Mouse (Mus musculus) heart, embryonic 16.5 days (tissue): ENCODE measurements around the gene Bmpr1b. TPM values are rescaled to one million over a fixed set of nuclear protein-coding genes. Genes with fewer than 3 reads are reported as not detected.

ENCODE experiments used
- ATAC-seq: fragments of 200-750 bp; cut with Nextera tagmentation; replicated peaks from 2 replicates; pipeline ENCODE4 v1.8.0; 2017; ENCODE audit warnings: moderate number of reproducible peaks; ENCODE audit not compliant: insufficient read depth, low FRiP score; ENCODE audit errors: extremely low read depth
- H3K27ac ChIP-seq: fragments of 300-500 bp; sonication (generic); 2 replicates; pipeline ENCODE4 v1.5.1; 2014; ENCODE audit warnings: mild to moderate bottlenecking, low read length, control low read depth, moderate library complexity
- H3K27me3 ChIP-seq: fragments of 300-500 bp; sonication (generic); 2 replicates; pipeline ENCODE4 v1.6.1; 2014; ENCODE audit warnings: low read length, mixed read lengths; ENCODE audit not compliant: control insufficient read depth, insufficient read depth
- H3K36me3 ChIP-seq: fragments of 300-500 bp; sonication (generic); 2 replicates; pipeline ENCODE4 v1.6.1; 2014; ENCODE audit not compliant: control insufficient read depth, insufficient read depth
- H3K4me1 ChIP-seq: fragments of 300-500 bp; sonication (generic); 2 replicates; pipeline ENCODE4 v1.6.1; 2014; ENCODE audit warnings: low read length, mixed read lengths; ENCODE audit not compliant: control insufficient read depth, insufficient read depth
- H3K4me2 ChIP-seq: fragments of 300-500 bp; sonication (generic); 2 replicates; pipeline ENCODE4 v1.6.1; 2014; ENCODE audit warnings: low read depth, mild to moderate bottlenecking, control low read depth, low read length
- H3K4me3 ChIP-seq: fragments of 300-500 bp; sonication (generic); 2 replicates; pipeline ENCODE4 v1.5.1; 2014; ENCODE audit warnings: mild to moderate bottlenecking, control low read depth, low read length
- H3K9ac ChIP-seq: fragments of 300-500 bp; sonication (generic); 2 replicates; pipeline ENCODE4 v1.6.1; 2014; ENCODE audit warnings: low read length, control low read depth
- H3K9me3 ChIP-seq: fragments of 300-500 bp; sonication (generic); replicated peaks from 2 replicates; pipeline ENCODE4 v1.6.1; 2016; ENCODE audit warnings: low read length; ENCODE audit not compliant: control insufficient read depth
- WGBS: fragments of 180-500 bp; shearing (Covaris S2); extraction: QIAGEN DNeasy Blood & Tissue Kit; methylation state at CpG from one replicate; pipeline ENCODE4 v1.1.7; 2014; 5-methylcytosine and 5-hydroxymethylcytosine counted together
- polyA plus RNA-seq: library from polyadenylated mRNA; unstranded; fragments of >200 nt; fragmentation: Nextera tagmentation; extraction: Ambion mirVana; gene quantifications from 2 replicates; pipeline ENCODE4 v1.2.1, GENCODE M21; 2015

The Bmpr1b gene
- polyA plus RNA-seq, 1 experiment from 2014 or later: 0.37 TPM

DNA sequence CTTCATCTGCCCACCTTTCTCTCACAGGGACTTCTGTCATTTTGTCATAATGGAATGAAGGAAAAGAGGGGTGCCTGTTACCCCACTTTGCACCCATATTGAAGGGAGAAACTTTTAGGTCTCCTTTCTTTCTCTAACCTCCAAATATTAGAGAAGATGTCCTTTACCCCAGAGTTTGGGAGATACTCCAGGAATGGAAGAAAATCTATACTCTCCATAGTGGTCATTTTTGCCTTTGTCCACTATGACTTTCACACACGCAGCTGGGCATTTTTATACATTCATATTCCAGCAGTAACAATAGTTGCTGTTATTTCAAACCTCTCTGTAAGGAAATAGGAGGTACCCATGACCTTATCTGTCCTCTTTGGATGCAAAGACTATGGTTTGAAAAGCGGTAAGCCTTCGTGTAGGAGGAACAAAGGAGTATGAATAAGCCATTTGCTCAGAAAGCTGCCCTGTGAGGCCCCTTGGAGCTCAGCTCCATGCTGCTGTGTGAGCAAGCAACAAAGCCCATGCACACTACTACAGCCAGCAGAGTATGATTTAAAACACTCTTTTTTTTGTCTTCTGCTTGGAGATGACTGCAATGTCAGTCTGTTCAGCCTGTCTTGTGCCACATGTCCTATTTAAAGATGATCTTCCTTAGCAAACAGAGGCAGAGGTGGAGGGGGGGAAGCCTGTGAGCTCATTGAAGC lies 350.5 kb downstream of the Bmpr1b start:
- Histone ChIP-seq H3K4me2 (no peak overlapping the region), H3K4me3 (no peak overlapping the region), H3K9ac (no peak overlapping the region), H3K27me3 (no peaks in the 10 kb centered on the region), H3K36me3 (no peaks in the 10 kb centered on the region), H3K27ac (no peak overlapping the region), H3K9me3 (no peaks in the 10 kb centered on the region), H3K4me1 (no peaks in the 10 kb centered on the region)
- no peak for ATAC-seq
- WGBS: 58% methylated on average over 3 of the region's 3 CpGs

DNA sequence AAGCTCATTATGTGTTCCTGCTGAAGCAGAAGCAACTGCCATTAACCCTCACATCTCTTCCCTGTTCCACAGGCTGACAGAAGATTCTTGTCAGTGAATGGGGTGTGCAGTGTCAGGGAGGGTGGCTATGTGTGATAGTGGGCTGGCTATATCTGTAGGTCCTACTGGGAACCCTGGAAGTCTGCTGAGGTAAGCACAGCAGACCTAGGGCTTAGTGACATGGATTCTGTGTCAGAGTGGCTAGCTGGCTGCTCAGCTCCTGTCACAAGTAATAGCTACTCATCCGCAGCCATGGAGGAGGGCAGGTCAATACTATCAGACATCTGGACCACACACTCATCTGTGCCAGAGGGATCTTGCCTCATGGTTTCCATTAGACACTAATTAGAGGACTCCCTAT lies 354.4 kb downstream of the Bmpr1b start:
- no peak overlapping the region for H3K4me2 ChIP-seq
- WGBS: 78% methylated on average over 1 of the region's 1 CpGs
- no peak overlapping the region for H3K4me3 ChIP-seq
- H3K36me3 ChIP-seq: no peaks in the 10 kb centered on the region
- H3K27me3 ChIP-seq: no peaks in the 10 kb centered on the region
- no peak for ATAC-seq
- H3K9ac ChIP-seq: no peak overlapping the region
- H3K27ac ChIP-seq: no peak overlapping the region
- no peaks in the 10 kb centered on the region for H3K9me3 ChIP-seq
- H3K4me1 ChIP-seq: no peaks in the 10 kb centered on the region

DNA sequence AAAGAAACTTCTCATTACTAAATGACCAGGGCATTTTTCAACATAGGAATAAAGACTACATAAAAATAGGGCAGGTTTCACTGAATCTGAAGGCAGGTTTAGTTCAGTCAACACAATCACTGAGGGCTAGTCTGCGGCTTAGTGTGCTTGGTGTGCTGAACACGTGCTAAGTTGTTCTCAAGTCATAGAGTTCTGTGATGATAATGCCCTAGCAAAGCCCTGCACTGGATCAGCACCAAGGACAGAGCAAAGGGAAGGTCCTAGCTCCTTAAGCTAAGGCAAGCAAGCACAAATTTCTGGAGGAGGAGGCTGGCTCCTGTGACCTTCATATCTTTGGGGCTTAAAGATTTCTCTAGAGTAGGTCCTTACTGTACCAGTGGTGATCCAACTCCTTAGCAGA lies 357.9 kb downstream of the Bmpr1b start:
- Histone ChIP-seq H3K27me3 (no peaks in the 10 kb centered on the region), H3K4me3 (no peak overlapping the region), H3K4me2 (no peak overlapping the region), H3K9me3 (no peaks in the 10 kb centered on the region), H3K4me1 (no peaks in the 10 kb centered on the region), H3K27ac (no peak overlapping the region), H3K9ac (no peak overlapping the region), H3K36me3 (no peaks in the 10 kb centered on the region)
- no peak; the same call in 1 of the 2 replicates for ATAC-seq
- WGBS: 15% methylated on average over 2 of the region's 2 CpGs

DNA sequence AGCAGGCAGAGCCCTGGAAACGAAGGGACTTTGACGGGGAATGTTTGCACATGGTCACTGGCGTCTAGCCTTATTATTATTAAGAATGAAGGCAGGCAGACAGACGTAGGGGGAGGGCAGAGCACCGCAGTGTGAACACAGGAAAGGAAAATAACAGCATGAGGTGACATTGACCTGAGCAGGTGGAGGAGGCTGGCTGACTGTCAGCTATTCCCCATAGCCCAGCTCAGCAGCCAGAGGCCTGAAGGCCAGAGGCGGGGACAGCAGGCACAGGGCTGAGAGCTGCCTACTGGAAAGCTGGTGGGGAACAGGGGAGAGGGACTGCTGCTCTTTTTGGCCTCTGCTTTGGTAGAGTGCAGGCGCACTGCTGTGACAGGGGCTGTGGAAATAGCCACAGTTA lies 358.3 kb downstream of the Bmpr1b start:
- H3K27me3 ChIP-seq: no peaks in the 10 kb centered on the region
- no peak overlapping the region for H3K27ac ChIP-seq
- no peak overlapping the region for H3K4me2 ChIP-seq
- no peaks in the 10 kb centered on the region for H3K36me3 ChIP-seq
- H3K9me3 ChIP-seq: no peaks in the 10 kb centered on the region
- H3K4me1 ChIP-seq: no peaks in the 10 kb centered on the region
- WGBS: 58% methylated on average over 7 of the region's 7 CpGs
- H3K9ac ChIP-seq: no peak overlapping the region
- ATAC-seq: no peak
- H3K4me3 ChIP-seq: no peak overlapping the region

DNA sequence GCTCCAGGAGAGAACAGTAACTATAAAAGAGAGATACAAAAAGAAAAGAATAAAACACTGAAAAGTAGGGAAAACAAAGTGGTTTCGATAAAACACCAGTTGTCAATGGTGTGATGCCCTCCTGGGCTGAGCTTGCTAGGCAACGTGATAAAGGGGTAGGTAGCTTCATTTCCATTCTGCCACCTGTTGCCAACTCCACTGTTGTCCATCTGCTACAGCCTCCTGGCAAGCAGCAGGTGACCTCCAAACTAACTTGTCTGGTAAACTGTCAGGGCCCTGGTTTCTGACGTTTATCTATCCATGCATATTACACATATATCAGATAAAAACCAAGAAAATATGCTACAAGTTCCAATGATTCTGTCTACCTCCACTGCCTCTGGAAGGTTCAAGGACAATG lies 359.6 kb downstream of the Bmpr1b start:
- Histone ChIP-seq H3K4me2 (no peak overlapping the region), H3K4me3 (no peak overlapping the region), H3K9me3 (no peaks in the 10 kb centered on the region), H3K36me3 (no peaks in the 10 kb centered on the region), H3K9ac (no peak overlapping the region), H3K4me1 (no peaks in the 10 kb centered on the region), H3K27me3 (no peaks in the 10 kb centered on the region), H3K27ac (no peak overlapping the region)
- no peak for ATAC-seq
- WGBS: 62% methylated on average over 3 of the region's 3 CpGs

DNA sequence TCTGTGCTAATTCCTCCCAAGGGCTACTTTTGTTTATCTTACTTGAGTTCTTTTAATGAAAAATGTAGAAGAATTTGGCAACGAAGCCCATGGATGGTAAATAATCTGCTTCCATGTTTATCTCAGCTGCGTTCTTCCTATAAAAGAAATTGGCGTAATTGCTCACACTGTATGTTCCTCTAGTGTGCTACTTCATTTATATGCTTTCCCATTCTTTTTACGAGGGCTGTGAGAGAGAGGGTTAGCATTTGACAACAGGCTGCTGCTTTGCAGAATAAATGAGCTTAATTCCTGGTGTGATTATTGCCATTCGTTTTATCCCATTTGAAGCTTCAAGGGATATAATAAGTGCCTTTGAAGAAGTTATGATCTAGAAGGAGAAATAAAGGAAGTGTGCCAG lies 365.1 kb downstream of the Bmpr1b start:
- no peak for ATAC-seq
- Histone ChIP-seq H3K9ac (no peak overlapping the region), H3K27ac (no peak overlapping the region), H3K4me3 (no peak overlapping the region), H3K36me3 (no peaks in the 10 kb centered on the region), H3K4me1 (no peaks in the 10 kb centered on the region), H3K4me2 (no peak overlapping the region), H3K27me3 (no peaks in the 10 kb centered on the region), H3K9me3 (no peaks in the 10 kb centered on the region)
- 78% methylated on average over 5 of the region's 5 CpGs for WGBS

DNA sequence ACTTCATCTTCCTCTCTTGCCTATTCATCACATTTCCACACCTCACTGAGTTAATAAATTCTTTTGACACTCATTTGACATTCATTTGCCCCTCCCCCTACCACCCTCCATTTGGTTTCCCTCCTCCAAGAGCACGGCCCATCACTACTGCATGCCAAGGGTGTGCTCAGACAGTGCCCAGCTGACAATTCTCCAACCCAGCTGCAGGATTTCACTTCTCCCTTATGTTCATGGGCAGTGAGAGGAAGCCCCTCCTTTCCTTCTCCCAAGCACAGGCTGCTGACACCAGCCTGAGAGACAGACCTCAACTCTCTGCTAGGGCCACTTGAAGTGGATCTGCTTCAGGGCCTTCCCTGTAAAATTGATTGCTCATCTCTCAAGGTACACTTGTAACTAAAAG lies 371.4 kb downstream of the Bmpr1b start:
- Histone ChIP-seq H3K4me3 (no peak overlapping the region), H3K27me3 (no peaks in the 10 kb centered on the region), H3K9ac (no peak overlapping the region), H3K9me3 (no peaks in the 10 kb centered on the region), H3K4me2 (no peak overlapping the region), H3K27ac (no peak overlapping the region), H3K36me3 (no peaks in the 10 kb centered on the region), H3K4me1 (no peaks in the 10 kb centered on the region)
- no peak for ATAC-seq
- WGBS: 36% methylated on average over 1 of the region's 1 CpGs

DNA sequence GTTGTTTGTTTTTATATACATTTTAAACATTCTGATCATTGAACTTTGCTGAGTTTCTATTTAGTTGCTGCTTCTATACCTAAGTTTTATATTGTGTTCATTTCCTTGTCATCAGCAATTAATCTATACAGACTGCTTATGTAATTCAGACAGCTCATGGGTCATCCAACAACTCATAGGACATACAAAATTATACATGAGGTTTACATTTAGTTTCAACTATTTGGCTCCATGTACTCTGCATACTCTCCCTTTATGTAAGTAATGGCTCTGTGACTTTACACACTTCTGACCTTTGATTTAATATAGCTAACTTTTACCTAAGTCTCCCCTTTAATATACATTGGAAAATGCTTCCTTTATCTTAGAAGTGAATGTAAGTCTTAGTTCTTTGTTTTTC lies 371.9 kb downstream of the Bmpr1b start:
- Histone ChIP-seq H3K4me2 (no peak overlapping the region), H3K27ac (no peak overlapping the region), H3K9me3 (no peaks in the 10 kb centered on the region), H3K4me1 (no peaks in the 10 kb centered on the region), H3K4me3 (no peak overlapping the region), H3K27me3 (no peaks in the 10 kb centered on the region), H3K36me3 (no peaks in the 10 kb centered on the region), H3K9ac (no peak overlapping the region)
- no peak for ATAC-seq

DNA sequence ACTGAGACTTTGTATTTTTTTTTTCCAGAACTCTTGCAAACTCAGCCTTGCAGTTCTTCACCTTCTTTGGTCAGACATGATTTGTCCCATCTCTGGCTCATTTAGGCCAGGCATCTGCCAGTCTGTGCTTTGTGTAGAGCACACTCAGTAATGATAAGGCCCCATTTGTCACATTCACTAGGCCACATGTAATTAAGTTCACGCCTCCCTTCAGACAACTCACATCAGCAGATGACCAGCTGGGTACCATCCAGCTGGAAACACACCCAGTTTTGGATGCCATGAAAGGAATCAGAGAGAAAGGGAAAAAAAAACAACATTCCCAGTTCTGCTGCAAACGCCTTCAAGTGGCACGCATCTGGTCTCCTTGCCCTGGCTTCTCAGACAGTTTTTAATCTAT lies 374.9 kb downstream of the Bmpr1b start:
- Histone ChIP-seq H3K27me3 (no peaks in the 10 kb centered on the region), H3K4me3 (no peak overlapping the region), H3K9me3 (no peaks in the 10 kb centered on the region), H3K4me1 (no peaks in the 10 kb centered on the region), H3K4me2 (no peak overlapping the region), H3K36me3 (no peaks in the 10 kb centered on the region), H3K27ac (no peak overlapping the region), H3K9ac (no peak overlapping the region)
- WGBS: 70% methylated on average over 3 of the region's 3 CpGs
- ATAC-seq: no peak
